Mouse (Mus musculus) hindbrain, embryonic 10.5 days (tissue): Measurements from ENCODE around the gene Ift122. TPM values are rescaled to one million over a fixed set of nuclear protein-coding genes. Genes with fewer than 3 reads are reported as not detected.
A peak's percentile ranks its signal among the peaks of the same experiment; 100 is the strongest.

ENCODE experiments used
- DNase-seq: peaks from one replicate; pipeline ENCODE4 v3.0.0-alpha.2; 2017; ENCODE audit warnings: low spot score
- H3K27ac ChIP-seq: fragments of 300-500 bp; sonication (generic); 2 replicates; pipeline ENCODE4 v1.5.1; 2016; ENCODE audit warnings: mild to moderate bottlenecking, moderate library complexity
- H3K27me3 ChIP-seq: fragments of 300-500 bp; sonication (generic); 2 replicates; pipeline ENCODE4 v1.6.1; 2016; ENCODE audit warnings: mild to moderate bottlenecking; ENCODE audit not compliant: poor library complexity, insufficient read depth, severe bottlenecking
- H3K36me3 ChIP-seq: fragments of 300-500 bp; sonication (generic); 2 replicates; pipeline ENCODE4 v1.6.1; 2016; ENCODE audit warnings: mild to moderate bottlenecking, moderate library complexity
- H3K4me1 ChIP-seq: fragments of 300-500 bp; sonication (generic); replicated peaks from 2 replicates; pipeline ENCODE4 v1.6.1; 2016; ENCODE audit warnings: mild to moderate bottlenecking
- H3K4me3 ChIP-seq: fragments of 300-500 bp; sonication (generic); 2 replicates; pipeline ENCODE4 v1.5.1; 2016; ENCODE audit warnings: mild to moderate bottlenecking, moderate library complexity
- H3K9me3 ChIP-seq: fragments of 300-500 bp; sonication (generic); 2 replicates; pipeline ENCODE4 v1.6.1; 2016; ENCODE audit warnings: mild to moderate bottlenecking, moderate library complexity
- WGBS: fragments of 180-500 bp; shearing (Covaris S2); methylation state at CpG from one replicate; pipeline ENCODE4 v1.1.7; 2016; 5-methylcytosine and 5-hydroxymethylcytosine counted together
- polyA plus RNA-seq: library from polyadenylated mRNA; unstranded; fragments of >200 nt; fragmentation: Nextera tagmentation; extraction: Ambion mirVana; gene quantifications from 2 replicates; pipeline ENCODE4 v1.2.1, GENCODE M21; 2016

The Ift122 gene
- polyA plus RNA-seq, 1 experiment from 2014 or later, result 28.8 TPM

GRCm38 (mm10) chr6:115945633-115946032 lies 92.4 kb downstream of the Ift122 start:
- Histone ChIP-seq H3K27me3 (no peaks in the 10 kb centered on the region), H3K4me3 (no peak overlapping the region), H3K9me3 (no peaks in the 10 kb centered on the region), H3K4me1 (peaks cover 23% of the 10 kb centered on the region), H3K36me3 (no peaks in the 10 kb centered on the region), H3K27ac (no peak overlapping the region)
- WGBS, result 87% methylated on average over 8 of the region's 8 CpGs
- no peak for DNase-seq

- no peak for DNase-seq
- H3K36me3 ChIP-seq, result no peaks in the 10 kb centered on the region
- 79% methylated on average over 6 of the region's 6 CpGs for WGBS
- no peaks in the 10 kb centered on the region for H3K9me3 ChIP-seq
- 0 out of 2 replicates have a peak overlapping the region, but pooled peaks have one; percentile 31 for H3K27ac ChIP-seq
- H3K27me3 ChIP-seq, result no peaks in the 10 kb centered on the region
- peaks cover 16% of the 10 kb centered on the region for H3K4me1 ChIP-seq
- no peak overlapping the region for H3K4me3 ChIP-seq
Observed at GRCm38 (mm10) chr6:115946389-115946788, 93.1 kb downstream of the Ift122 start.

DNA sequence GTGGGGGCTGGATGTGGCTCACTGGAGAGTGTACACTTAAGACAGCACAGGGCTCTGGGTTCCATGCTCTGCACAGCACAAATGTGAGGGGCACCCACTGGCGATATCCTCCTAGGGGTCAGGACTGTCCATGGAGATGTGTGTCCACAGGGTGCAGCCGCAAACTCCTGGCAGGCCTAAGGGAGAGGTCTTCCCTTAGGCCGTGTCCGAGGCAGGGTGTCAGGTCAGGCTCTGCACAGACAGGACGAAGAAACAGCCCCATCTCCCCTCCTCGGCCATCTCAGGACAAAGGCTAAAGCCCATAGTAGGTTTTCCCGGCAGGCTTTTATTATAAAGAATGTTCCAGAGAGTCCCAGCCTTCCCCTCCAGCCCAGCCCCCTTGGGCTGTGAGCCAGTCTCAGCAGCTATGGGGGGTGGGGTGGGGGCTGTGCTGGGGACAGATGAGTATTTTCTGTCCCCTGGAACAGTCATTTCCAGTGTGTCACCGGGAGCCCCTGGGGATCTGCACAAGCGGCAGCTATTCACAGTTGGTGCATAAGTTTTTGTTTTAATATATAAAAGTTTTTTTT lies 101.3 kb downstream of the Ift122 start:
- Histone ChIP-seq H3K27me3 (no peaks in the 10 kb centered on the region), H3K36me3 (peaks cover 3% of the 10 kb centered on the region; the same call in 1 of the 2 replicates), H3K4me1 (peaks cover 43% of the 10 kb centered on the region), H3K9me3 (no peaks in the 10 kb centered on the region), H3K27ac (0 out of 2 replicates have a peak overlapping the region, but pooled peaks have one; percentile 12), H3K4me3 (no peak overlapping the region)
- 80% methylated on average over 9 of the region's 9 CpGs for WGBS
- DNase-seq, result no peak

GRCm38 (mm10) chr6:115955169-115955568 lies 101.9 kb downstream of the Ift122 start:
- Histone ChIP-seq H3K4me1 (peaks cover 49% of the 10 kb centered on the region), H3K9me3 (no peaks in the 10 kb centered on the region), H3K4me3 (no peak overlapping the region), H3K27ac (no peak overlapping the region), H3K36me3 (peaks cover 3% of the 10 kb centered on the region; the same call in 1 of the 2 replicates), H3K27me3 (no peaks in the 10 kb centered on the region)
- no peak for DNase-seq
- 91% methylated on average over 4 of the region's 4 CpGs for WGBS

DNA sequence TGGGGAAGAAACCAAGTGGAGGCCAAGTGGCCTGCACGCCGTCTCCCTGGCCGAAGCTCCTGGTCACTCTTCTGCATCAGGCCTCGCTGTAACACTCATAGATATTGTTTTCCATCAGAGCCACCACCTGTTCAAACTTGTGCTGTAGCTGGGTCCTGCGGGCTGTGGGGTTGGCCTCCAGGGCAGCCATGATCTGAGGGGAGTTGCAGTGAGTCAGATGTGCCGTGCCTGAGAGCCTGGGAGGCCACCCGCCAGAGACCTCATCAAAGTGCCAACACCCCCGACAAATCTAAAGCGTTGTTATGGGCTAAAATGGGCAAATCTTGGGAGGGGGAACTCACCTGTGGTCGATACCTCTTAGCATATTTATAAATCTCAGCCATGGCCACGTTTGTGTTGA lies 102.4 kb downstream of the Ift122 start:
- DNase-seq, result no peak
- Histone ChIP-seq H3K27me3 (no peaks in the 10 kb centered on the region), H3K9me3 (no peaks in the 10 kb centered on the region), H3K4me3 (no peak overlapping the region), H3K4me1 (peaks cover 52% of the 10 kb centered on the region), H3K27ac (no peak overlapping the region), H3K36me3 (peaks cover 3% of the 10 kb centered on the region; the same call in 1 of the 2 replicates)
- 87% methylated on average over 11 of the region's 11 CpGs for WGBS

DNA sequence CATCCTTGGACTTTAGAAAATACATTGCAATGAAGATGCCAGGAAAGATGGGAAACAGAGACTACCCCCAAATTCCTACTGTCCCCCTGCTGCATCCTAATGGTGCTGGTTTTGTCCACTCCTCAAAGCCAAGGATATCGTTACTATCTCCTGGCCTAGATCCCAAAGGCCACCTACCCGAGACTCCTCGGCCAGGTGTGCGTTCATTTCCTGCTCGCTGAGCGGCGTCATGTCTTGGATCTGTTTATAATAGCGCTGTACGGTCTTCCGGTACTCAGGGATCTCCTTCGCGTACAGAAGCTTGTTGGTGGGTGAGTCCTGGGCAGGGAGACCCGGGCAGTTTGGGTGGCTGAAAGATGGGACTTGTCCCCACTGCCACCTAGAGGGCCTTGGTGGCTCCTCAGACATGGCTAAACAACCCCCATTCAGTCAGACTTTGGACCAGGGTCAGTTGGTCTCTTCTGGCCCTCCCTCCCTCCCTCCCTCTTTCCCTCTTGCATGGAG lies 103.2 kb downstream of the Ift122 start:
- H3K27ac ChIP-seq, result peak overlapping the region; percentile 78
- no peak for DNase-seq
- no peak overlapping the region for H3K4me3 ChIP-seq
- peaks cover 59% of the 10 kb centered on the region for H3K4me1 ChIP-seq
- no peaks in the 10 kb centered on the region for H3K27me3 ChIP-seq
- peaks cover 3% of the 10 kb centered on the region; the same call in 1 of the 2 replicates for H3K36me3 ChIP-seq
- WGBS, result 89% methylated on average over 13 of the region's 13 CpGs
- no peaks in the 10 kb centered on the region for H3K9me3 ChIP-seq

GRCm38 (mm10) chr6:115956922-115957601 lies 103.8 kb downstream of the Ift122 start:
- no peaks in the 10 kb centered on the region for H3K9me3 ChIP-seq
- H3K4me3 ChIP-seq, result no peak overlapping the region
- H3K27ac ChIP-seq, result peak overlapping the region; percentile 78
- DNase-seq, result peak; percentile 53
- peaks cover 59% of the 10 kb centered on the region for H3K4me1 ChIP-seq
- H3K36me3 ChIP-seq, result peaks cover 3% of the 10 kb centered on the region; the same call in 1 of the 2 replicates
- WGBS, result 48% methylated on average over 16 of the region's 16 CpGs
- H3K27me3 ChIP-seq, result no peaks in the 10 kb centered on the region

DNA sequence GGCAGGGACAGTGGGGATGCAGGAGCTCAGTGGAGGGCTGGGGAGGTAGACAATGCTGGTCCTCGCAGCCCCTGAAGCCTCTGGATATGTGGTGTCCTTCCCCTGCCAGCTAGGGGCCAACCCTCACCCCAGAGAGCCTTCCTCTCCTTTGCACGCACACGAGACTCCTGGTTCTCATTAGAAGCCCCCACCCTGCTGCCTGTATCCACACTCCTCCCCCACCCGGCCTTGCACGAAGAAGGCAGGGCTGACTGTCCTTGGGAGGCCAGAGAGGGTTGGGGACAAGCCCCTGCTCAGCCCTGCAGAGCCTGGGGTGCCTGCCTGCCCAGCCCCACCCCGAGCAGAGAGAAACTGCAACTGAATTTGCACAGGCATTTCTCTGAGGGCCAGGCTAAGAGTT lies 104.4 kb downstream of the Ift122 start:
- Histone ChIP-seq H3K4me3 (no peak overlapping the region), H3K36me3 (peaks cover 3% of the 10 kb centered on the region; the same call in 1 of the 2 replicates), H3K9me3 (no peaks in the 10 kb centered on the region), H3K27me3 (no peaks in the 10 kb centered on the region), H3K27ac (peak overlapping the region; percentile 78), H3K4me1 (peaks cover 65% of the 10 kb centered on the region)
- WGBS, result 38% methylated on average over 6 of the region's 6 CpGs
- DNase-seq, result peak; percentile 22

DNA sequence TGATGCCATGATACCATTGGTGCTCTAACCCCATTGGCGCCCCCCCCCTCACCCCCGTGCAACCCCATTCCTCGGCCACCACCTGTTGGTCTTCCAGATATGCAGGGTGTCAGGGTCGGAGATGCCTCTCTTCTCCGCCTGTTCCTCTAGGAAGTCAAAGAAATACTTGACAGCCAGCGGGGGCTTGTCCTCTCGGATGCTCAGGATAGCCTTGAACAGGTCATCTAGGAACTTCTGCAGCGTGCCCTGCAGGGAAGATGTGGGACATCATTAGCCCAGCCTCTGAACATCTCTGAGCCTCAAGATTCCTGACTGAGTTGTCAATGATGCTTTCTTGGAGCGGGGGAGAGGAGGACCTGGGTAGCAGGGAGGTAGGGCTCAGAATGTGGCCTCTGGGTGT lies 105.2 kb downstream of the Ift122 start:
- H3K27ac ChIP-seq, result peak overlapping the region; percentile 43; the same call in 1 of the 2 replicates
- no peaks in the 10 kb centered on the region for H3K9me3 ChIP-seq
- 89% methylated on average over 9 of the region's 9 CpGs for WGBS
- H3K36me3 ChIP-seq, result peaks cover 3% of the 10 kb centered on the region; the same call in 1 of the 2 replicates
- peaks cover 68% of the 10 kb centered on the region for H3K4me1 ChIP-seq
- DNase-seq, result no peak
- no peak overlapping the region for H3K4me3 ChIP-seq
- H3K27me3 ChIP-seq, result 0 out of 2 replicates have a peak, but pooled peaks cover 4% of the 10 kb centered on the region

DNA sequence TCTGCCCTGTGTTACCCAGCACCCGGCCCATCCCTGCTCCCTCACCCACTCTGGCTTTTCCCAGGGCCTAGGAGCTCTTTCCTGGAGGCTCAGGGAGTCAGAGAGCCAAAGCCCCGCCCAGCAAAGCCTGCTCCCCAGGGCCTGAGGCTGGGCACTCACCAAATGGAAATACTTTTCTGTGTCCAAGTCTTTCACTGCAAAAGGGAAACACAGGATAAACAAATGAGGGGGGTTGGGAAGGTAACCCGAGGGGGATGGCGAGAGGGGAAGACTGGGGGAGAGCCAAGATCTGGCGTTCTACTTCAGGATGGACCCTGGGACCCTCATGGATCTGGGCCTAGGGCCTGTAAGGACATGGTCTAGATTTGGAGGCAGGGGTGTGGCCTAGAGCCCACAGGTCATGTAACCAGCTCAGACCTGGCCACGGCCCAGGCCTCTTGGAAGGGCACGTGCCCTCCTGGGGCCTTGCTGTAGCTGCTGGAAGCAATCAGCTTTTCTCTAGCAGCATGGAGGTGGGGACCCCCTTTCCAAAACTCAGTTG lies 106.0 kb downstream of the Ift122 start:
- Histone ChIP-seq H3K4me3 (no peak overlapping the region), H3K9me3 (no peaks in the 10 kb centered on the region), H3K4me1 (peaks cover 68% of the 10 kb centered on the region), H3K27me3 (peaks cover 11% of the 10 kb centered on the region; the same call in 1 of the 2 replicates), H3K27ac (peak overlapping the region; percentile 3; the same call in 1 of the 2 replicates), H3K36me3 (peaks cover 3% of the 10 kb centered on the region; the same call in 1 of the 2 replicates)
- WGBS, result 78% methylated on average over 7 of the region's 7 CpGs
- DNase-seq, result no peak

GRCm38 (mm10) chr6:115960322-115960721 lies 107.1 kb downstream of the Ift122 start:
- Histone ChIP-seq H3K9me3 (no peaks in the 10 kb centered on the region), H3K4me1 (peaks cover 62% of the 10 kb centered on the region), H3K27ac (no peak overlapping the region; the same call in 1 of the 2 replicates), H3K27me3 (peaks cover 11% of the 10 kb centered on the region; the same call in 1 of the 2 replicates), H3K36me3 (peaks cover 3% of the 10 kb centered on the region; the same call in 1 of the 2 replicates), H3K4me3 (no peak overlapping the region)
- DNase-seq, result no peak
- WGBS, result 87% methylated on average over 19 of the region's 19 CpGs

DNA sequence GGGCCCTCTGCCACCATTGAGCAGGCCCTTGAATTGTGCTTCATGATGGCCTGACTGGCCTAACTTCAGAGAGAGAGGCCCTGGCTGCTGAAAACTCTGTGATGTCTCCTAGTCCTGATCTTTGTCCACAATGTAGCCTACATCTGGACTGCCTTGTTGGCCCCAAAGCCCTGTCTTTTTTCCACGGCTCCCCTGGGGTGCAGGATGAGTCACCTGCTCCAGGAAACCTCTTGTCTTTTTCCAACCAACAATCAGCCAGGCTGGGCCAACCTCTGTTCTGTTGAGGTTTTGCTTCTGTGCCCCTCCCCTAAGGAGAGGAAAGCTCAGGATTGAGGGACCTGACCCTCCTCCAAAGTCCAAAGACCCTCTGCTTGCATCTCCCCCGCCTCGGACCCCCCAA lies 108.5 kb downstream of the Ift122 start:
- no peak for DNase-seq
- Histone ChIP-seq H3K27me3 (peaks cover 11% of the 10 kb centered on the region; the same call in 1 of the 2 replicates), H3K9me3 (no peaks in the 10 kb centered on the region), H3K27ac (no peak overlapping the region), H3K4me1 (peaks cover 57% of the 10 kb centered on the region), H3K36me3 (peaks cover 7% of the 10 kb centered on the region; the same call in 1 of the 2 replicates), H3K4me3 (no peak overlapping the region)
- 81% methylated on average over 3 of the region's 3 CpGs for WGBS
